Mouse (Mus musculus) CD4-positive, CD25-positive, alpha-beta regulatory T cell (primary cell): ENCODE results near the gene Vezt. TPM values are rescaled to one million over a fixed set of nuclear protein-coding genes. Genes with fewer than 3 reads are reported as not detected.

Source experiments
- polyA plus RNA-seq: library from polyadenylated mRNA; unstranded; fragments of 100-300 nt; shearing (Covaris generic); gene quantifications from one replicate; pipeline ENCODE4 v1.2.1, GENCODE M21; 2017

Vezt gene
- 11.4 TPM for polyA plus RNA-seq

GRCm38 (mm10) chr10:94035658-94036374, at the start of gene Vezt, which contains the start of gene Fgd6:
Gene Vezt, minus strand, starts transcription at chr10:94035817.
Gene Fgd6, plus strand, starts transcription at chr10:94036001.

GRCm38 (mm10) chr10:93897043-93897646, 138.5 kb downstream of the Vezt start, which contains the start of gene Metap2:
Gene Metap2, minus strand, starts transcription at chr10:93897093.

Other genes with a start within 250 kb of the Vezt start
- gene Usp44, start 204.3 kb downstream of the Vezt start, polyA plus RNA-seq = not detected
- 174 TPM for gene Metap2, start 138.7 kb downstream of the Vezt start, polyA plus RNA-seq
- 2.1 TPM for gene Fgd6, start 184 bp upstream of the Vezt start, polyA plus RNA-seq
- 9.2 TPM for gene Nr2c1, start 112.2 kb upstream of the Vezt start, polyA plus RNA-seq
- gene Ndufa12, start 162.9 kb upstream of the Vezt start, polyA plus RNA-seq = 99.3 TPM